Mouse (Mus musculus) heart, embryonic 12.5 days (tissue): ENCODE measurements at regions not wholly inside any gene's neighbourhood (a gene's known extent, or its start where the extent isn't known, plus 50 kb on each side); places are given as distances from the start of the nearest gene placed in this dataset.
A peak's percentile ranks its signal among the peaks of the same experiment; 100 is the strongest.

Experiments used
- ATAC-seq: fragments of 200-750 bp; cut with Nextera tagmentation; 2 replicates; pipeline ENCODE4 v1.8.0; 2017; ENCODE audit warnings: moderate TSS enrichment, moderate library complexity; ENCODE audit not compliant: insufficient number of reproducible peaks, low FRiP score
- H3K27ac ChIP-seq: fragments of 300-500 bp; sonication (generic); 2 replicates; pipeline ENCODE4 v1.5.1; 2016; ENCODE audit warnings: mild to moderate bottlenecking, moderate library complexity; ENCODE audit not compliant: poor library complexity, severe bottlenecking
- H3K27me3 ChIP-seq: fragments of 300-500 bp; sonication (generic); replicated peaks from 2 replicates; pipeline ENCODE4 v1.6.1; 2016; ENCODE audit warnings: mild to moderate bottlenecking, moderate library complexity
- H3K36me3 ChIP-seq: fragments of 300-500 bp; sonication (generic); 2 replicates; pipeline ENCODE4 v1.6.1; 2016; ENCODE audit warnings: mild to moderate bottlenecking, moderate library complexity
- H3K4me1 ChIP-seq: fragments of 300-500 bp; sonication (generic); replicated peaks from 2 replicates; pipeline ENCODE4 v1.6.1; 2016; ENCODE audit warnings: mild to moderate bottlenecking
- H3K4me2 ChIP-seq: fragments of 300-500 bp; sonication (generic); 2 replicates; pipeline ENCODE4 v1.6.1; 2016; ENCODE audit warnings: mild to moderate bottlenecking, moderate library complexity
- H3K4me3 ChIP-seq: fragments of 300-500 bp; sonication (generic); 2 replicates; pipeline ENCODE4 v1.5.1; 2016; ENCODE audit warnings: mild to moderate bottlenecking
- H3K9ac ChIP-seq: fragments of 300-500 bp; sonication (generic); 2 replicates; pipeline ENCODE4 v1.6.1; 2016; ENCODE audit warnings: mild to moderate bottlenecking, moderate library complexity
- H3K9me3 ChIP-seq: fragments of 300-500 bp; sonication (generic); replicated peaks from 2 replicates; pipeline ENCODE4 v1.6.1; 2016; ENCODE audit warnings: mild to moderate bottlenecking, moderate library complexity
- WGBS: fragments of 180-500 bp; shearing (Covaris S2); methylation state at CpG from one replicate; pipeline ENCODE4 v1.1.7; 2016; 5-methylcytosine and 5-hydroxymethylcytosine counted together

DNA sequence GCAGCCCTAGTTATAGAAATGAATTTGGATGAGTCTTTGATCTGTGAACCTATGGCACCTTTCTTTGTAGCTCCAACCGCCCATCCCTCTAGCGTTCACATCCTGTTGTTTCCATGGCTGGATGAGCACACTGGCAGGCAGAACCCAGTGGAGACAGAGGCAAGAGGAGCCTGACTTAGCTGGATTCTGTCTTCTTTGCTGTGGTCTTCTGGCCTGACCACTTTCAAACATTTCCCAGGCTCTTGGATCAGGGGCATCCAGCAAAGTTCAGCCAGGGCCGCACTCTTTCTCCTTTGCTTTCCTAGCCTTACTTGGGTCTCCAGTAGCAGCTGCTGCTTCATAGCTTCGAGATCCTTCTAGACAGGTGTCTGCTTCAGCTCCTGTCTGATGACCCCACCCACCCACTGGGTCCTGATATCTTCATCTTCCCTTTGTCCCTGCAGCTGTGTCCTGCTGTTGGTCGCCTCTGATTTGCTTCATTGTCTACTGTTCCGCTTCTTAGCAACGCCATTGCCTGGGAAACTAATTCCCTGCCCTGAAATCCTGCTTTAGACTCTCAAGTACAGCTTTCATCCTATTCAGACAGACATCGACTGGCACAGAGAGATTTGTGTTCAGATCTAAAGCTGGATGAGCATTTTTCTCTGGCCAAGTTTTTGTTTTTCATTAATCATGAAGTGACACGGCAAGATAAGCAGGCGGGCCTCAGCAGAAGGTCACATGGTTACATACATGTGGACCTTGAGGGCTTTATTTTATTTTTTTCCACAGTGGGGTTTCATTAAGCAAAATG is 153.6 kb upstream of the Tnp1 start:
- Histone ChIP-seq H3K4me1 (peaks cover 16% of the 10 kb centered on the region; the same call in 1 of the 2 replicates), H3K9ac (no peak overlapping the region), H3K36me3 (no peaks in the 10 kb centered on the region), H3K27me3 (no peaks in the 10 kb centered on the region), H3K4me3 (no peak overlapping the region), H3K4me2 (no peak overlapping the region), H3K9me3 (peaks cover 6% of the 10 kb centered on the region), H3K27ac (no peak overlapping the region)
- WGBS, result 68% methylated on average over 10 of the region's 10 CpGs
- no peak for ATAC-seq

DNA sequence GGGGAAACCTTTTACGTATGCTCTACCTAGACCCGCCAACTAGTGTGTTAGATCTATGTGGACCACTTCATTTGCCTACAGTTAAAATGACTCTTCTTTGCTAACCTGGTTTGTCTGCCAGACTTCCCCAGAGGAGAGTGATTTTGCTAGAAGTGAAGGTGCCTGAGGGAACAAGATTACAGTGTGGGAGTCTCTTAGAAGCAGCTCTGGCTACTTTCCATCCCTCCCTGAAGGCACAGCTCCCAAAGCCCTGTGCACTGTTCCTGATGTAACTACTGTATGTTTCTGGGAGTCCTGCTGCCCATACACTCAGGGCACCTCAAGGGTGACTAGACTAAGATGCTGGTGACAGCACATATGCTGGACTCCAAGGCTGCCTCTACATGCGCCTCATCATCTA is 144.5 kb upstream of the Tnp1 start:
- Histone ChIP-seq H3K4me2 (no peak overlapping the region), H3K4me3 (no peak overlapping the region), H3K9me3 (no peaks in the 10 kb centered on the region), H3K9ac (no peak overlapping the region), H3K27me3 (no peaks in the 10 kb centered on the region), H3K4me1 (no peaks in the 10 kb centered on the region), H3K36me3 (no peaks in the 10 kb centered on the region), H3K27ac (no peak overlapping the region)
- 90% methylated on average over 3 of the region's 3 CpGs for WGBS
- no peak for ATAC-seq

DNA sequence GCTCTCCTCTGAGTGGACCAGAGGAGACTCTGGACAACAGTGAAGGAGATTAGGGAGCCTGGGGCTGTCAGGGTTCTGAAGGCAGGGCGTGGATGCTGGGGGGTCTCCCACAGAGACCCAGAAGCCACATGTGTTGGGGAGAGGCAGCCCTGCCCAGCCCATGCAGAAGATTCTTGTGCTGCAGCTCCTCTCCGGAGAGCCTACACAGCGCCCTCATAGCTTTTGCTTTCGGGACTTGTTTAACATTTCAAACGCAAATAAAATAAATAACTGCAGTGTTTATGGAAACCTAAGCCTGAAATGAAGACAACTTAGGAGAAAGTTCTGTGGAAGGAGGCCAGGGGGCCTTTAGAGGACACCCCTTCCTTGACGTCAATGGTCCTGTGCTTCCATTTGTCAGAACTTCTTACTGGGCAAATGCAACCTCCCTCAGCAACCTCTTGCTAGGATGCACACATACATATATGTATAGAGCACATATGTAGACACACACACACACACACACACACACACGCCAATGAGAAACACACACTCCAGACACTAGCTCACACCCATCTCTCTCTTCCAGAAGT is 143.8 kb upstream of the Tnp1 start:
- no peak overlapping the region for H3K9ac ChIP-seq
- no peaks in the 10 kb centered on the region for H3K9me3 ChIP-seq
- WGBS, result 85% methylated on average over 7 of the region's 7 CpGs
- H3K36me3 ChIP-seq, result no peaks in the 10 kb centered on the region
- no peak overlapping the region for H3K27ac ChIP-seq
- no peak for ATAC-seq
- H3K4me2 ChIP-seq, result no peak overlapping the region
- no peaks in the 10 kb centered on the region for H3K27me3 ChIP-seq
- H3K4me3 ChIP-seq, result no peak overlapping the region
- no peaks in the 10 kb centered on the region for H3K4me1 ChIP-seq

DNA sequence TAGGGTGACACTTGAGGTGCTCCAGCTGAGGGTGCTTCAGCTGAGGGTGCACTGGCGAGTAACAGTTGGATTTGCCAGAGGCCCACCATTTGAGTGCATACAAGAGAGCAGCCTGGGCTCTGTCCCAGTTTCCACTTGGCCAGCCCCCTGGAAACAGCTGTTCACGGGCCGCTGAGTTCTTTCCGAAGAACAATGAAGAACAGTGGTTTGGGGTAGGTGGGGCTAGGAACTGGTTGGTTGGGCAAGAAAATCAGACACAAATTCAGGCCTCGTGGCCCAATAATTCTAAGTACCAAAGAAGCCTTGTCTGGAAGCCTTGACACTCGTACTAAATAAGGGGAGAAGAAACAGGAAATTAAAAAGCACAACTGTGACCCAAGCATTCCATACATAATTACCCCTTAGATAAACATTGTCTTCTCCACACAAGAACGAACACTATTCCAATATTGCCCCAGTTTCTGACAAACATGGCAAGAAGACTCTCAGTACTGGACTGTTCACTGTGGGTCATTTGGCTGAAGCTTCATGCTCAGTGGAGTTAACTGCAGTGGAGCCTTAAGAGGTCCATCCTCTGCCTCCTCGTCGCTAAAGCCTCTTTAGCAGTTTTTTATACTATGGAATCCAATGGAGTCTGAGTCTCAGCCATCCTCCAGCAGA is 137.9 kb upstream of the Tnp1 start:
- ATAC-seq, result no peak
- Histone ChIP-seq H3K4me3 (no peak overlapping the region), H3K9ac (no peak overlapping the region), H3K27me3 (no peaks in the 10 kb centered on the region), H3K9me3 (no peaks in the 10 kb centered on the region), H3K4me1 (no peaks in the 10 kb centered on the region), H3K36me3 (no peaks in the 10 kb centered on the region), H3K4me2 (no peak overlapping the region), H3K27ac (no peak overlapping the region)
- WGBS, result 65% methylated on average over 9 of the region's 9 CpGs

DNA sequence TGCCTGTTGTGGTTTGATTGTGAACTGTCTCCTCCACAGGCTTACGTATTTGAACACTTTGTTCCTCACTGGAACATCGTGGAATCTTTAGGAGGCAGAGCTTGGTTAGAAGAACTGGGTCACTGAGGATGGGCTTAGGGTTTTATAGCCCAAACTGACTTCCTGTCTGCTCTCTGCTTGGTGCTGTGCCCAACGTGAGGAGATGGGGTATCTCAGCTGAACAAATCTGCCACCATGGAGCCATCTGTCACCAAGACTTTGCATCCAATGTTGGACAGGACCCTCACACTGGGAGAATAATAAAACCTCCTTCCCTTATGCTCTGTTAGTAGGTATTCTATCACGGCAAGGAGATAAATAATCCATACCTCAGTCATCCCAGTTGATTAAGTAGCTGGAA is 134.2 kb upstream of the Tnp1 start:
- Histone ChIP-seq H3K4me3 (no peak overlapping the region), H3K9me3 (no peaks in the 10 kb centered on the region; the same call in 1 of the 2 replicates), H3K4me2 (no peak overlapping the region), H3K27ac (no peak overlapping the region), H3K9ac (no peak overlapping the region), H3K36me3 (no peaks in the 10 kb centered on the region), H3K27me3 (no peaks in the 10 kb centered on the region), H3K4me1 (no peaks in the 10 kb centered on the region)
- 83% methylated on average over 4 of the region's 4 CpGs for WGBS
- no peak for ATAC-seq

DNA sequence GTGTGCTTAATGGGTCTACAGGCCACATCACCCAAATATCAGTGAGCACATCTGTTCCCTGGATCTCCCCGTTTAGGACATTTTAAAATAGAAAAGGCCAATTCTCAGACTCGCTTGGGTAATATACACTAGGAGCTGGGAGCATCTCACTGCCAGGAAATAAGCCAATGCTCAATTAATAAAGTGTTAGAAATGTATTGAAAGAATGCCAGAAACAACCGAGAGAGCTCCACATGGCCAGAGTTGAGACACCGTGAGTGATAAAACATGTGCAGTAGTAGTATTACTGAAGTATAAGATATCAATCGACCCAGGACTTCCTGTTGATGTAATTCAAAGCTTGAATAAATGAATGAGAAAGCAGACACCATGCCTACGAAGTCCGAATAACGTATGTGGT is 127.1 kb upstream of the Tnp1 start:
- H3K27me3 ChIP-seq, result no peaks in the 10 kb centered on the region
- H3K9ac ChIP-seq, result no peak overlapping the region
- WGBS, result 78% methylated on average over 8 of the region's 8 CpGs
- no peaks in the 10 kb centered on the region; the same call in 1 of the 2 replicates for H3K9me3 ChIP-seq
- H3K27ac ChIP-seq, result no peak overlapping the region
- H3K4me3 ChIP-seq, result no peak overlapping the region
- no peak overlapping the region for H3K4me2 ChIP-seq
- H3K4me1 ChIP-seq, result no peaks in the 10 kb centered on the region
- H3K36me3 ChIP-seq, result no peaks in the 10 kb centered on the region
- no peak for ATAC-seq

DNA sequence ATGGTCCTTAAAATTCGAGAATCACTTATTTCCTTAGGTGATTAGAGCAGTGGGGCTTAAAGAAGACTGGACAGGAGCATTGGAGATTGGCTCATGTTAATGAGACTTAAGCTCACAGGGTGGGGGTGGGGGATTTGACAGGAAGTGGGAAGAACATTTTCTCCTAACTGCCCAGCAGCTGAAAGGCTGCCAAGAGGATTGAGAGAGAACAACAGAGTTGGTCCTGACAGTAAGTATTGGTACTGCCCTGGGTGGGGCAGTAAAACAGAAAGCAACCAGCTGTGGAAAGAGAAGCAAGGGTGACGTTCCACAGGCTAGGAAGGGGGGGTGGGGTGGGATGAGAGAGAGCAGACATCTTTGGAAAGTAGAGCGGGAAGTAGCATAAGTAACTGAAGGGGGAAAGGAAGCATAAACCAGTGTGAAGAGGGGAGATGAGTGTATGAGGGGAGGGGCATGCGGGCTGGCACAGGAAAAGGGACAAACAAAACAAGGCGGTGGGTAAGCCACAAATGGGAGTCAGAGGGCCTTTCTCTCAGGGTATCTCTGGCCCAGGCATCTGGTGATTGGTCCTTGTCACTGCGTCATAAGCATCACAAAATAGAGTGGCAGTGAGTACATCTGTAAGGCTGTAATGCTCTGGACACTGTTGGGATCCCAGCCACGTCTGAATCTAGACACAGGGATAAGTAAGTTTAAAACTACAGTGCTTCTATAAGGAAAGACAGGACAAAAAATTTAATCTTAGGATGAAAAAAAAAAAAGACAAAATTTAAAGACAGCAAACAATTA is 125.0 kb upstream of the Tnp1 start:
- H3K4me3 ChIP-seq, result no peak overlapping the region
- no peak overlapping the region for H3K9ac ChIP-seq
- no peaks in the 10 kb centered on the region for H3K27me3 ChIP-seq
- 55% methylated on average over 7 of the region's 7 CpGs for WGBS
- H3K4me1 ChIP-seq, result no peaks in the 10 kb centered on the region
- H3K9me3 ChIP-seq, result no peaks in the 10 kb centered on the region; the same call in 1 of the 2 replicates
- H3K4me2 ChIP-seq, result no peak overlapping the region
- peak; percentile 55 for ATAC-seq
- H3K36me3 ChIP-seq, result no peaks in the 10 kb centered on the region
- H3K27ac ChIP-seq, result no peak overlapping the region

DNA sequence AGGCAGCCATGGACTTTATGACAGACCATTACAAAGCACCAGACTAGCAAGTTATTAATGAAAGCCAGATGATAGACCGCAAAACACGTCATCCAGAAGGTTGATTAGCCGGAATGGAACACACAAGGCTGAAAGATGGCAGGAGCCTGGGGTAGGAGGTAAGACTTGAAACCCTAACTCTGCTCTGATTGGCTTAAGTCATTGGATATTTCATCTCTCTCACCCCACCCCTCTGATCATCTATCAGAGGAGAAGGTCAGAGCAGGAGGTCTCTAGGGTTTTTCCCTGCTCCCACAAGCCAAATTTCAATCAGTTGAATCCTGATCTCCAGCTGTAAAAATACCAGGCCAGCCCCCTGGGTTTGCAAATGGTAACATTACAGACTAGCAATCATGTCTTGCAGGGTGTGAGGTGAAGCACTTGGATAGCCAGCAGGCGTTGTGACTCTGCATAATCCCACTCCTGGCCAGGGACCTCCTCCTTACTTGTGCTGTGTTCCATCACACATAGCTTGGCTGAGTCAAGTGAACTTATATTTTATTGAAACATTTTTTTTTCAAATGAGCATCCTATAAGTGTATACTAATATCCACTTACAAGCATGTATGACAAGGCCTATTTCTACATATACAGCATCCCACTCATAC is 114.6 kb upstream of the Tnp1 start:
- Histone ChIP-seq H3K4me3 (no peak overlapping the region), H3K4me2 (no peak overlapping the region), H3K27me3 (no peaks in the 10 kb centered on the region), H3K4me1 (peaks cover 6% of the 10 kb centered on the region; the same call in 1 of the 2 replicates), H3K27ac (no peak overlapping the region), H3K9me3 (no peaks in the 10 kb centered on the region), H3K9ac (no peak overlapping the region), H3K36me3 (no peaks in the 10 kb centered on the region)
- ATAC-seq, result no peak; the same call in 1 of the 2 replicates
- 84% methylated on average over 4 of the region's 4 CpGs for WGBS

DNA sequence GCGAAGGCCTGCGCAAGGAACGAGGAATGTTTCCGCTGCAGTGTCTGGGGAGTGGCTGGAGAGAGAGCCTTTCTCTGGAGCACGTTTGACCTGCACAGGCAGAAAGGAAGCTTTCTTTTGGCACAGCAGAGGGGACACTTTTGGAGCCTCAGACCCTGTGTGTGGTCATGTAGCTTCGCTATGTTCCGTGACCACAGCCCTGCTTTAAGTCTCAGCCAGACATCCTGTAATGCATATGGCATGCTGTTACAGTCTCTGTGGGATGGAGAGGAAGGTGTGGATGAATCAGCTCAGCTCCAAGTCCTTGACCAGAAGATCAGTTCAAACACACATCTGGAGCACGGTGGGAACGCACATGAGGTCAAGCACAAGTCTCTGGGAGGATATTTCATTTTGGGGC is 107.3 kb upstream of the Tnp1 start:
- no peak overlapping the region for H3K9ac ChIP-seq
- 82% methylated on average over 9 of the region's 9 CpGs for WGBS

DNA sequence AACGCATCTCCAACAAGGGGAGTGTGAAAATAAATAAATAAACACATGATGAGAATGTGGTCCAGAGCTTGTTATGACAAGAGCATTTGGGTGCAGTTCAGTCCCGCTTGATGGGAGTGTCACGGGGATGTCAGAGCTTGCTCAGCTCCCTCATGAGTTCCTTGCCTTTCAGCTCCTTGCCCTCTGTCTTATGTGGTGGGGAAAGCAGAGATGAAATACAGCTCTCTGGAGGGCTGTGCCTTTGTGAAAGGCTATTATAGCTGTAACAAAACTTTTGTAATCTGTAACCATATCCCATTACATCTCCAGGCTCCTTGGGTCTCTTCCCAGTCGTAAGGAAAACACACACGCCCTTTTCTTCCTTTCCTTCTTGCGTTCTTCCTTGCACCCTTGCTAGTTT is 103.0 kb upstream of the Tnp1 start:
- WGBS, result 78% methylated on average over 6 of the region's 6 CpGs
- ATAC-seq, result no peak
- no peak overlapping the region for H3K9ac ChIP-seq

More for the DNA sequence above, 107.3 kb upstream of the Tnp1 start:
- H3K4me3 ChIP-seq, result no peak overlapping the region
- no peak overlapping the region for H3K4me2 ChIP-seq
- H3K4me1 ChIP-seq, result peaks cover 6% of the 10 kb centered on the region; the same call in 1 of the 2 replicates
- H3K9me3 ChIP-seq, result no peaks in the 10 kb centered on the region
- no peaks in the 10 kb centered on the region for H3K36me3 ChIP-seq
- H3K27ac ChIP-seq, result no peak overlapping the region
- H3K27me3 ChIP-seq, result no peaks in the 10 kb centered on the region
- ATAC-seq, result no peak

More for the DNA sequence above, 103.0 kb upstream of the Tnp1 start:
- H3K36me3 ChIP-seq, result no peaks in the 10 kb centered on the region
- no peaks in the 10 kb centered on the region for H3K27me3 ChIP-seq
- H3K4me2 ChIP-seq, result no peak overlapping the region
- no peak overlapping the region for H3K4me3 ChIP-seq
- H3K4me1 ChIP-seq, result no peaks in the 10 kb centered on the region
- H3K27ac ChIP-seq, result no peak overlapping the region
- H3K9me3 ChIP-seq, result no peaks in the 10 kb centered on the region
